Mouse (Mus musculus): ENCODE measurements around the gene Zfp945.
A peak's percentile ranks its signal among the peaks of the same experiment; 100 is the strongest.
"Not testable (repeated sequence)": the region's sequence is repeated elsewhere in the genome, so short reads cannot be mapped to it uniquely, and the experiment has no call there.

Zfp945 gene

GRCm38 (mm10) chr17:22866845-22867481 is at the start of gene Zfp945:
Gene Zfp945 (minus strand): TSS chr17:22867134.
- DNase-seq (ENCODE audit: low spot score) = peak; percentile 54

- DNase-seq (ENCODE audit: low spot score) = no peak
Observed at GRCm38 (mm10) chr17:22888302-22888701, 21.4 kb upstream of the Zfp945 start.

- no peak for DNase-seq (ENCODE audit: low spot score)
Observed at GRCm38 (mm10) chr17:22884059-22884698, 17.2 kb upstream of the Zfp945 start.

- DNase-seq (ENCODE audit: low spot score) = no peak
Observed at GRCm38 (mm10) chr17:22877427-22878307, 10.7 kb upstream of the Zfp945 start.

GRCm38 (mm10) chr17:22876316-22876715 is 9.4 kb upstream of the Zfp945 start:
- no peak for DNase-seq (ENCODE audit: low spot score)

GRCm38 (mm10) chr17:22875549-22875948 is 8.6 kb upstream of the Zfp945 start:
- not testable (repeated sequence) for DNase-seq (ENCODE audit: low spot score)

- DNase-seq (ENCODE audit: low spot score) = peak; percentile 7
Observed at GRCm38 (mm10) chr17:22866421-22866844, 501 bp downstream of the Zfp945 start.

GRCm38 (mm10) chr17:22821166-22821565 is 45.8 kb downstream of the Zfp945 start:
- DNase-seq (ENCODE audit: low spot score) = no peak

- no peak for DNase-seq (ENCODE audit: low spot score)
Observed at GRCm38 (mm10) chr17:22818199-22818595, 48.7 kb downstream of the Zfp945 start.

- peak; percentile 37 for DNase-seq (ENCODE audit: low spot score)
Observed at GRCm38 (mm10) chr17:22817471-22818198, 49.3 kb downstream of the Zfp945 start.

- no peak for DNase-seq (ENCODE audit: low spot score)
Observed at GRCm38 (mm10) chr17:22799707-22800106, 67.2 kb downstream of the Zfp945 start.

Measured in urinary bladder, postnatal 25 days (tissue).